Mouse (Mus musculus) liver, embryonic 11.5 days (tissue): ENCODE measurements at regions not wholly inside any gene's neighbourhood (a gene's known extent, or its start where the extent isn't known, plus 50 kb on each side); places are given as distances from the start of the nearest gene placed in this dataset.
"Not testable (repeated sequence)": the region's sequence is repeated elsewhere in the genome, so short reads cannot be mapped to it uniquely, and the experiment has no call there.

Source experiments
- ATAC-seq: fragments of 200-750 bp; cut with Nextera tagmentation; replicated peaks from 2 replicates; pipeline ENCODE4 v1.8.0; 2017; ENCODE audit warnings: moderate number of reproducible peaks, mild to moderate bottlenecking, moderate TSS enrichment, moderate library complexity; ENCODE audit not compliant: low FRiP score
- DNase-seq: peaks from one replicate; pipeline ENCODE4 v3.0.0-alpha.2; 2017; ENCODE audit warnings: low spot score
- H3K27ac ChIP-seq: fragments of 300-500 bp; sonication (generic); 2 replicates; pipeline ENCODE4 v1.5.1; 2014; ENCODE audit warnings: mild to moderate bottlenecking, low read depth, low read length, control low read depth
- H3K27me3 ChIP-seq: fragments of 300-500 bp; sonication (generic); replicated peaks from 2 replicates; pipeline ENCODE4 v1.6.1; 2014; ENCODE audit warnings: low read length, mixed read lengths; ENCODE audit not compliant: control insufficient read depth, insufficient read depth
- H3K36me3 ChIP-seq: fragments of 300-500 bp; sonication (generic); 2 replicates; pipeline ENCODE4 v1.6.1; 2014; ENCODE audit warnings: mild to moderate bottlenecking, low read length, moderate library complexity, mixed read lengths; ENCODE audit not compliant: control insufficient read depth, insufficient read depth
- H3K4me1 ChIP-seq: fragments of 300-500 bp; sonication (generic); replicated peaks from 2 replicates; pipeline ENCODE4 v1.6.1; 2014; ENCODE audit warnings: low read length, mixed read lengths; ENCODE audit not compliant: control insufficient read depth, insufficient read depth
- H3K4me2 ChIP-seq: fragments of 300-500 bp; sonication (generic); 2 replicates; pipeline ENCODE4 v1.6.1; 2014; ENCODE audit warnings: mild to moderate bottlenecking, control low read depth, moderate library complexity
- H3K4me3 ChIP-seq: fragments of 300-500 bp; sonication (generic); 2 replicates; pipeline ENCODE4 v1.5.1; 2014; ENCODE audit warnings: low read depth, low read length, control low read depth
- H3K9ac ChIP-seq: fragments of 300-500 bp; sonication (generic); 2 replicates; pipeline ENCODE4 v1.6.1; 2014; ENCODE audit warnings: low read depth, low read length, control low read depth
- H3K9me3 ChIP-seq: fragments of 300-500 bp; sonication (generic); 2 replicates; pipeline ENCODE4 v1.6.1; 2016; ENCODE audit warnings: low read length, inconsistent platforms, mixed read lengths; ENCODE audit not compliant: control insufficient read depth
- WGBS: fragments of 180-500 bp; shearing (Covaris S2); extraction: QIAGEN DNeasy Blood & Tissue Kit; methylation state at CpG from one replicate; pipeline ENCODE4 v1.1.7; 2014; 5-methylcytosine and 5-hydroxymethylcytosine counted together

- H3K4me1 ChIP-seq, H3K36me3 ChIP-seq, DNase-seq, H3K27me3 ChIP-seq, H3K4me3 ChIP-seq, H3K9ac ChIP-seq, H3K27ac ChIP-seq, H3K4me2 ChIP-seq, ATAC-seq: not testable (repeated sequence)
- peaks cover 14% of the 10 kb centered on the region for H3K9me3 ChIP-seq
Measured at GRCm38 (mm10) chr13:12940911-12941310, 64.3 kb downstream of the Prl2c2 start.

GRCm38 (mm10) chr13:12935103-12935502, 70.1 kb downstream of the Prl2c2 start:
- not testable (repeated sequence) for DNase-seq, H3K27ac ChIP-seq, H3K27me3 ChIP-seq, H3K4me2 ChIP-seq, H3K4me3 ChIP-seq, H3K4me1 ChIP-seq, ATAC-seq, H3K36me3 ChIP-seq, H3K9ac ChIP-seq
- 1% methylated on average over 1 of the region's 1 CpGs for WGBS
- peaks cover 38% of the 10 kb centered on the region for H3K9me3 ChIP-seq

DNA sequence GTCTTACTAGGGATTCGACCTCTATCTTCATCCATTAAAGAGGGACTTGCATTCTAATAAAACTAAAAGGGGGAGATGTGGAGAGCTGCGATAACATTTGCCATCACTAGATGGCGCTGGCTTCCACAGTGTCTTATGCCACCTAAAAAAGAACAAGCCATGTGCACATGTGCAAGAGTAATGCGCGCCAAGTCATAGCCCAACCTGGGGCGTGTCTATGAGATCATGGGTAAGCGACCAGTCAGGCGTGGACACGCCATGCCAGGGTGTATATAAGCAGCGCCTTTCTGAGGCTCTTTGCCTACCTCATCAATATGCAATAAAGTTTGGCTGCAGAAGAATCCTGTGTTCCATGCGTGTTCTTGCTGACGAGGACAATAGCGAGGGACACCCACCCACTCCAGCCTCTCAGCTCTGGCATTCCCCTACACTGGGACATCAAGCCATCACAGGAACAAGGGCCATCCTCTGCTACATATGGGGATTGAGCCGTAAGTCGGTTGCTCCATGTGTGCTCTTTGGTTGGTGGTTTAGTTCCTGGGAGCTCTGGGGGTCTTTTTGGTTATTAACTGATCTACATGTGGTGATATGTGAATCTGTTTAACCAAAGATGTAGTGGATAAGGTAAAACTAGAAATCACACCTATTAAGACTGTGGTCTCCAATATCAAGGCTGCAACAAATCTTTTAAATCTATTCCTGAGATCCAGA, 73.1 kb downstream of the Prl2c2 start:
- H3K4me1 ChIP-seq, H3K4me3 ChIP-seq, H3K27ac ChIP-seq, H3K4me2 ChIP-seq, H3K27me3 ChIP-seq, H3K36me3 ChIP-seq, H3K9ac ChIP-seq, DNase-seq: not testable (repeated sequence)
- H3K9me3 ChIP-seq, result peaks cover 49% of the 10 kb centered on the region
- WGBS, result 80% methylated on average over 15 of the region's 15 CpGs
- 0 out of 2 replicates have a peak, but pooled peaks have one; percentile 20 for ATAC-seq

DNA sequence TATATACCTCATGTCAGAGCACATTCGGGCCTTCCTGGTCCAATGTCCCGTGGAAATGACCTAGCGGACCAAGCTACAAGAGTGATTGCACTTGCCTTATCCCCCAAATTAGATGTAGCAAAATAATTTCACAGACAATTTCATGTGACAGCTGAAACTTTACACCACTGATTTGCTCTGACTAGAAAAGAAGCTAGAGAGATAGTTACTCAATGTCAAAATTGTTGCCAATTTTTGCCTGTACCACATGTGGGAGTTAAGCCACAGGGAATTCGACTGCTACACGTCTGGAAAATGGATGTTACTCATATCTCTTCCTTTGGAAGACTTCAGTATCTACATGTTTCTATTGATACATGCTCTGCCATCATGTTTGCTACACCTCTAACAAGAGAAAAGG, 74.6 kb downstream of the Prl2c2 start:
- DNase-seq, result no peak
- no peaks in the 10 kb centered on the region for H3K36me3 ChIP-seq
- no peak overlapping the region for H3K4me3 ChIP-seq
- no peaks in the 10 kb centered on the region for H3K4me1 ChIP-seq
- H3K4me2 ChIP-seq, result no peak overlapping the region
- 77% methylated on average over 5 of the region's 5 CpGs for WGBS
- H3K27ac ChIP-seq, result no peak overlapping the region
- H3K27me3 ChIP-seq, result no peaks in the 10 kb centered on the region
- peaks cover 63% of the 10 kb centered on the region for H3K9me3 ChIP-seq
- no peak overlapping the region for H3K9ac ChIP-seq
- no peak for ATAC-seq

GRCm38 (mm10) chr13:12929806-12930205, 75.4 kb downstream of the Prl2c2 start:
- no peak overlapping the region for H3K4me3 ChIP-seq
- no peak overlapping the region for H3K27ac ChIP-seq
- H3K27me3 ChIP-seq, result no peaks in the 10 kb centered on the region
- H3K4me2 ChIP-seq, result no peak overlapping the region
- DNase-seq (no peak), ATAC-seq (no peak)
- H3K4me1 ChIP-seq, result no peaks in the 10 kb centered on the region
- H3K9me3 ChIP-seq, result peaks cover 63% of the 10 kb centered on the region
- no peaks in the 10 kb centered on the region for H3K36me3 ChIP-seq
- WGBS, result 88% methylated on average over 5 of the region's 5 CpGs
- no peak overlapping the region for H3K9ac ChIP-seq

DNA sequence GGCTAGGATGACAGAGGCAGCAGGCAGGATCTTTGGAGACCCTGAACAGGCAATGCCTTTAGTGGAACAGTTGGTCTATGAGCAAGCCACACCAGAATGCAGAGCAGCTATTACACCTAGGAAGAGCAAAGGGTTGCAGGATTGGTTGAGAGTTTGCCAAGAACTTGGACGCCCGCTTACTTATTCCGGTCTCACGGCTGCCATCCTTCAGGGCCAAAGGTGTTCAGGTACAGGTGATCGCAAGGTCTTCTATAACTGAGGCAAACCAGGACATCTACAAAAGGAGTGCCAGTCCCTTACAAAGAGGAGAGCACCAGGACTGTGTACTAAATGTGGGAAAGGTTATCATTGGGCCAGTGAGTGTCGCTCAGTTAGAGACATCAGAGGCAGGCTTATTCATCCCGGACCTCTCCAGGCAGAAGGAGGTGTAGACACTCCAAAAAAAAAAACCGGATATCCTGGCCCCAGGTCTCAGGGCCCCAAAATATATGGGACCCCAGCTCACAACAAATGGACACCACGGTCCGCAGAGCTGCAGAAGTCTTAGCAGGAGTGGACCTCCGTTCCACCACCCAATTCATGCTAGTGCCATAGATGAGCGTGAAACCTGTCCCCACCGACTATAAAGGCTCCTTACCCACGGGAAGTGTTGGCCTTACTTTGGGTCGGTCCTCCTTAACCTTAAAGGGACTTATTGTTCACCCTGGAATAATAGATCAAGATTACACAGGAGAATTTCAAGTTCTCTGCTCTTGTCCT, 77.4 kb downstream of the Prl2c2 start:
- Histone ChIP-seq H3K4me2 (no peak overlapping the region), H3K9ac (no peak overlapping the region), H3K27me3 (no peaks in the 10 kb centered on the region), H3K9me3 (peaks cover 58% of the 10 kb centered on the region), H3K4me3 (no peak overlapping the region), H3K36me3 (no peaks in the 10 kb centered on the region), H3K4me1 (no peaks in the 10 kb centered on the region), H3K27ac (no peak overlapping the region)
- DNase-seq, result no peak
- 86% methylated on average over 15 of the region's 15 CpGs for WGBS
- no peak for ATAC-seq

DNA sequence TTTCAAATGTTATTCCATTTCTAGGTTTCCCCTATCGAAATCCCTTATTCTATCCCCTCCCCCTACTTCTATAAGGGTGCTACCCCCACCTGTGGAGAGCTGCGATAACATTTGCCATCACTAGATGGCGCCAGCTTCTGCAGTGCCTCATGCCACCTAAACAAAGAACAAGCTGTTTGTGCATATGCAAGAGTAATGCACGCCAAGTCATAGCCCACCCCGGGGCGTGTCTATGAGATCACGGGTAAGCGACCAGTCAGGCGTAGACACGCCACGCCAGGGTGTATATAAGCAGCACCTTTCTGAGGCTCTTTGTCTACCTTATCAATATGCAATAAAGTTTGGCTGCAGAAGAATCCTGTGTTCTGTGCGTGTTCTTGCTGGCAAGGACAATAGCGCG, 79.6 kb downstream of the Prl2c2 start:
- Histone ChIP-seq H3K9ac (no peak overlapping the region), H3K27ac (no peak overlapping the region), H3K9me3 (peaks cover 48% of the 10 kb centered on the region), H3K4me1 (no peaks in the 10 kb centered on the region), H3K27me3 (no peaks in the 10 kb centered on the region), H3K4me3 (no peak overlapping the region), H3K36me3 (no peaks in the 10 kb centered on the region), H3K4me2 (no peak overlapping the region)
- no peak for DNase-seq
- 85% methylated on average over 14 of the region's 14 CpGs for WGBS
- ATAC-seq, result peak; percentile 30; the same call in 1 of the 2 replicates

DNA sequence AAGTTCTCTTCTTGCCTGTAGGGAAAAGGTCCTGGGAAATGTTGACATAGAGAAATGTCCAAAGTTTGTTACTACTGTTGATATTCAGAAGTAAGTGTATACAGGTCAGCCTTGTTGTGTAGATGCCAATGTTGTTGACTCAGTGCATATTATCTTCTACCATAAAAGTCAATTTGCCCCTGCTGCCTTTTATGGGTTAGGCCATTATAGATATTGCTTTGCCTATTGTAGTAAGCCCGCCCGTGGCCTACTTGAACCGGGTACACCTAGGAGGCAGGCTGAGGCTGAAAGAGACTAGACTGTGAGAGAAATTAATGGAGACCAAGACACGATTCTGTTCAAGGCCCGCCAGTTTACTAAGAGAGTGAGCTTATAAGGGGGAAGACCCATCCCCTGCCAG, 92.3 kb downstream of the Prl2c2 start:
- WGBS, result 74% methylated on average over 5 of the region's 5 CpGs
- ATAC-seq (no peak), DNase-seq (no peak)
- H3K27me3 ChIP-seq, result no peaks in the 10 kb centered on the region
- H3K9me3 ChIP-seq, result peaks cover 18% of the 10 kb centered on the region
- H3K9ac ChIP-seq, result no peak overlapping the region
- no peaks in the 10 kb centered on the region for H3K4me1 ChIP-seq
- H3K27ac ChIP-seq, result no peak overlapping the region
- no peak overlapping the region for H3K4me3 ChIP-seq
- H3K4me2 ChIP-seq, result no peak overlapping the region
- H3K36me3 ChIP-seq, result no peaks in the 10 kb centered on the region

- Histone ChIP-seq H3K9me3 (peaks cover 8% of the 10 kb centered on the region), H3K27ac (no peak overlapping the region), H3K27me3 (no peaks in the 10 kb centered on the region), H3K4me3 (no peak overlapping the region), H3K9ac (no peak overlapping the region), H3K4me2 (no peak overlapping the region), H3K4me1 (no peaks in the 10 kb centered on the region), H3K36me3 (no peaks in the 10 kb centered on the region)
- DNase-seq (no peak), ATAC-seq (no peak)
Measured at GRCm38 (mm10) chr13:12906151-12906550, 99.0 kb downstream of the Prl2c2 start.
